Mouse (Mus musculus): ENCODE data around the gene Rfx8.
A peak's percentile ranks its signal among the peaks of the same experiment; 100 is the strongest.
"Not testable (repeated sequence)": the region's sequence is repeated elsewhere in the genome, so short reads cannot be mapped to it uniquely, and the experiment has no call there.

Rfx8 gene

DNA sequence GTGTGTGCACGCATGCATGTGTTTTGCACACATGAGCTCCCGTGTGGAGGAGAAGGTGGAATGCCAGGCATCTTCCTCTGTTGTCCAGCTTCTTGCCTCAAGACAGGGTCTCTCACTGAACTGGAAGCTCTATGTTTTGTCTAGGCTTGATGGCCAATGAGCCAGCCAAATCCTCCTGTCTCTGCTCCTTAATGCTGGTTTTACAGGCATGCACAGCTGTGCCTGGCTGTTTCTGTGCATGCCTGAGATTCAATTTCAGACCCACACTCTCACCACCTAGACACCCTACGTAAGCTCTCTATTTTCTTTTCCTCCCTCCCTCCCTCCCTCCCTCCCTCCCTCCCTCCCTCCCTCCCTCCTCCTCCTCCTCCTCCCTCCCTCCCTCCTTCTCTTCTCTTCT lies 28.8 kb downstream of the Rfx8 start:
- no peak for DNase-seq (ENCODE audit: low spot score)

DNA sequence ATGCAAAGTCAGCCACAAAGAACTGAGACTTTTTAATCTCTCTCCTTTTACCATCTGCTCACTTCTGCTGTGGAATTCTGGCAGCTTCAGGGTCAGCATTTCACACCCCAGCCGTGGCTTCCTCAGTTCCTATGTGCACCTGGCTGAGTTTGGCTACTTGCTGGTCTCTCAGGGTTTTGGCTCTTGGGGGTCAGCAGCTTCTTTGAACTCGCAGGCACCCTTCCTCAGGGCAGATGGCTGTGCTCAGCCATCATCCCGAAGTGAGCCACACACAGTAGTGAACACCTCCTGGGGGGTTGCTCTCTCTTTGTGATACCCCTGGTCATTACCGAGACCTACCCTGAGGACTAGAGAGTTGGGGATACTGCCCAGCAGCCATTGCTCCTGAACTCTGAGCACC lies 29.7 kb downstream of the Rfx8 start:
- DNase-seq (ENCODE audit: low spot score): no peak

DNA sequence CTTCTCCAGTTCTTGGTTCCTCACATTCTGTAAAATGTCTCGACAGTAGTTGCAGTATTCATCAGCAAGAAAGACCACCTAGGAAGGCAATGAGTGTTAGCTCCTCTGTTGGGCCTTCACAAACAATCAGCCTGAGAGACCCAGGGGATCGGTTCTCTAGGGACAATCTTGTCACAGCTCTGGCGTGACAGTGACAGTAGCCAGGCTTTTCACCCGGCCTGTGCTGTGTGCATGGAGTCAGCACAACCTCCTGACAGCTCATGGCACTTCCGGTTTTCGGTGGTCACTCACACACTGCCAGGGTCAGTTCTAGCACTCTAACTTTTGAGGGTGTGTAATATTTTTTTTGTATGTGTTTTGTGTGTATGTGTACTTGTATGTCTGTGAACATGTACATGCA lies 32.2 kb downstream of the Rfx8 start:
- no peak for DNase-seq (ENCODE audit: low spot score)

- no peak for DNase-seq (ENCODE audit: low spot score)
Observed at GRCm38 (mm10) chr1:39687279-39687678, 33.5 kb downstream of the Rfx8 start.

DNA sequence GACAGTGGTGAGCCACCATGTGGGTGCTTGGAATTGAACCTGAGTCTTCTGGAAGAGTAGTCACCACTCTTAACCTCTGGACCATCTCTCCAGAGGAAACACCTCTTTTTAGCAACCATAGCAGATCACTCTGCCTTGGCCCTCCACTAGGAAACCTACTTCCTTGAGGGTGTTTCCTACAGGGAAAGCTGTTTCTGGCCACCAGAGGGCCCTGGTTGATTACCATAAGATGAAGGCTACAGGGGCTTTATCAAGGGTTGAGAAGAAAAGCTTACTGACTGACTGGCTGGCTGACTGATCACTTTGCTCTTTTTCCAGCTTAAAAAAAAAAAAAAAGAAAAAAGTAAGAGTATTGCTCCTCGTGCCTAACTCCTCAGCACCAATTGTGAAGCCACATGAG lies 35.0 kb downstream of the Rfx8 start:
- DNase-seq (ENCODE audit: low spot score): peak; percentile 88

- DNase-seq (ENCODE audit: low spot score): no peak
Observed at GRCm38 (mm10) chr1:39681638-39682037, 39.2 kb downstream of the Rfx8 start.

GRCm38 (mm10) chr1:39680546-39680945 lies 40.3 kb downstream of the Rfx8 start:
- no peak for DNase-seq (ENCODE audit: low spot score)

- no peak for DNase-seq (ENCODE audit: low spot score)
Observed at GRCm38 (mm10) chr1:39678883-39679282, 41.9 kb downstream of the Rfx8 start.

- DNase-seq (ENCODE audit: low spot score): no peak
Observed at GRCm38 (mm10) chr1:39676221-39676876, 44.4 kb downstream of the Rfx8 start.

- DNase-seq (ENCODE audit: low spot score): no peak
Observed at GRCm38 (mm10) chr1:39672362-39673105, 48.3 kb downstream of the Rfx8 start.

- no peak for DNase-seq (ENCODE audit: low spot score)
Observed at GRCm38 (mm10) chr1:39670211-39670935, 50.4 kb downstream of the Rfx8 start.

GRCm38 (mm10) chr1:39666751-39667252 lies 54.0 kb downstream of the Rfx8 start:
- DNase-seq (ENCODE audit: low spot score): no peak

GRCm38 (mm10) chr1:39664039-39664625 lies 56.7 kb downstream of the Rfx8 start:
- DNase-seq (ENCODE audit: low spot score): no peak

- DNase-seq (ENCODE audit: low spot score): no peak
Observed at GRCm38 (mm10) chr1:39663050-39663449, 57.7 kb downstream of the Rfx8 start.

DNA sequence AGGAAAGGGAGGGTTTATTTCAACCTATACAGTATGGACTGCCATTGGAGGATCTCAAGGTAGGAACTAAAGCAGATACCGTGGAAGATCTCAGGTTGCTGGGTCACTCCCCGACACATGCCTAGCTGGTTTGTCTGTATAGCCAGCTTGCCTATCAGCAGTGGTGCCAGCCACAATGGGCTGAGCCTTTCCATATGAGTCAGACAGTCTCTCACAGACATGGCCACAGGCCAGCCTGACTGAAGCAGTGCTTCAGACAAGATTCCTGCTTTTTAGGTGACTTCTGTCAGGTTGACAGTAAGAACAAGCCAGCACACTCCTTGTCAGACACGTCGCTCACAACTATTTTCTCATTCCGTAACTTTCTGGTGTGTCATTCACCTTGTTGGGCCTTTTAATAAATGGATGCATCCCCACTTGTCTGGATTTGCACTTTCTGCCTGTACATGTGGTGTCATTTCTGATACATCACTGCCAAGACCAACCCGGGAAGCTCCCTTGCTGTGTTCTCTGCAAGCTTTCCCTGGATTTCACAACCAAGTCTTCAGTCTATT lies 63.7 kb downstream of the Rfx8 start:
- no peak for DNase-seq (ENCODE audit: low spot score)

- not testable (repeated sequence) for DNase-seq (ENCODE audit: low spot score)
Observed at GRCm38 (mm10) chr1:39654901-39655300, 65.9 kb downstream of the Rfx8 start.

DNA sequence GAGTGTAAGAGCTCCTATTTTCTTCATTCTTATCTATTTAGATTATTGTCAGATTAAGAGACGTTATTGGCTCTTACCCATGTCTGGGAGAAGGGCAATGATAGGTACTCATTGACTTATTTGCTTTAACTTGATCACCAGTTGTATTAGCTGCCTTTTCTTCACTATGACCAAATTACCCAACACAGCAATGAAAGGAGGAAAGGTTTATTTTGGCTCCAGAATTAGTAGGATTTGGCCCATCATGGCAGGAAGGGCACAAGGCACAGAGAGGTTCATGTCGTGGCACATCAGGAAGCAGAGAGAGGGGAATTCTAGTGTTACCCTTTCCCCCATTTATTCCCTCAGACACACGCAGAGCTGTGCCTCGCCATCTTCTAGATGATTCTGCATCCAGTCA lies 67.8 kb downstream of the Rfx8 start:
- DNase-seq (ENCODE audit: low spot score): no peak

DNA sequence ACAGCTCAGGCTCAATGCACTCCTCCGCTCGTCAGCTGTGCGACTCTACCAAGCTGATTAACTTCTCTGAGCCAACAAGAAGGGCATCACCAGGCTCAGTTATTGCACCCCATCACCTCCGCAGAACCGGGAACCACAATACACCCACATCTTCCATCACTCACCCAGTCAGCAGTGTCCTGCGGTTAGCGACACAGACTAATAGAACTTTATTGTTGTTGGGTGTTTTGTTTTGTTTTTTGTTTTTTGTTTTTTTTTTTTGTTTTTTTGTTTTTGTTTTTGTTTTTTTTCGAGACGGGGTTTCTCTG lies 69.6 kb downstream of the Rfx8 start, which contains the start of gene Creg2:
TSS of gene Creg2 (minus strand) at position 234 of the 308 bp plus-strand sequence.
- no peak for DNase-seq (ENCODE audit: low spot score)

- peak; percentile 87 for DNase-seq (ENCODE audit: low spot score)
Observed at GRCm38 (mm10) chr1:39650435-39651240, 70.2 kb downstream of the Rfx8 start.

DNA sequence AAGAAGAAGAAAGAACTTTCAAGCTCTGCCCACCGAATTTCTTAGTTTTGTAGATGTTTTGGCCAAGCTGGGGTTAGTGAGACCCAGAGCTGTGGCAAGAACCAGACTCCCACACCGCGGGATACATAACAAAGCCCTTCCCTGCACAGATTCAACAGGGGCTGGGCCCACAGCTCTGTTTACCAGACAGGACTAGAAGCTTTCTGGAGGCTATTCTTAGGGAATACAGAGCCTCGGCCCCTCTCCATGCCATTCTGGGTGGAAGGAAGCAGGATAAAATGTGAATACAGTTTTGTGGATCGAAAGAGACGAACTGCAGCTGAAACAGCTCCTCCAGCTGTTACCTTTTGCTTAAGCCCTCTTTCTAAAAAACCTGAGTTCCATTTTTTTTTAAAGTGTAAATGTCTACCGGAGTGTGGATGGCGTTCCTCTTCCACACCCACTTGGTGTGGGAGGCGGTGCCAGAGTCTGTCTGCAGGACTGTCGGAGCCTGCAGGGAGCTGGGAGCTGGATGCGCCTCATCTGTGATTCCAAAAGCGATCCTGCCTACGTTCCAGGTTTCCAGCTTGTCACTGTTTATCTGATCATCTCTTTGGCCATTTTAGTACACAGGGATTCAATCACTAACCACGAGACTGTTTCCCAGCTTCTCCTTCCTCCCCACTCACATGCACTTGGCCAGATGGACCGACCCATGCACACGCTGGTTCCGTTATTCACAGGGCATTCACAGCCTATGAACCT lies 70.9 kb downstream of the Rfx8 start:
- peak; percentile 40 for DNase-seq (ENCODE audit: low spot score)

DNA sequence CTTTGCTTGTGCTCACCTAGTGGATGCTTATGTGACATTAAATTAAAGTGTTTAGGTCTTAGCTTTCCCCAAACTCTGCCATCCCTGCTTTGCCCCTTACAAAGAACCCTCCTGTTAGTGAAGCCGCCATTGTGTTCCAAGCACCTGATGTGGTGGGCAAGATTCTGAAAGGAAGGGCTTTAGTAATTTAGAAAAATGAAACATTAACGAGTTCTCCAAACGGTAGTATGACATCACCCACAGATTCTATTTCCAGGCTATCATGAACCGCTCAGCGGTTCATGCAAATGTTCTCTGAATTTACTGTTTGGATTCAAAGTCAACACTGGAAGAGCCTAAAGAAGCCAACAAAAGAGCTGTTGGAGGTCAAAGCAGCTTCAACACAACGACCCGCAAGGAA lies 72.2 kb downstream of the Rfx8 start:
- no peak for DNase-seq (ENCODE audit: low spot score)
